Mouse (Mus musculus): ENCODE data around the gene Asna1.

DNA sequence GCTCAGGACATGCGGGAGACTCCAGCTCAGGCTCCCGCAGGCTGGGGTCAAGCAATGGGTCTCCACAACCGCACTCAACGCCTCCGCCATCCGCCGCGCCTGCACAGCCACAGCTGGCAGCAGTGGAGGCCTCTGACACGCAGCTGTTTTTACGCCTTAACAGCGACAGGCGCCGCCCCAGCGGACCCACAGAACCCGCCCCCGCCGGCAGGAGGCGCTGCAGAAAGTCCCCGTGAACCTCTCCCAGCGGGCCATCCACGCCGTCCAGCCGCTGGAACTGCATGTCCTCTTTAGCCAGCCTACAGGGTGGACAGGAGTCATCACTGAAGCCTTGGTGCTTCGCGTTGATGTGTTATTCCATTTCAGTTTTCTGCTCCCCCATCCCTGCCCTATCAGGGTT lies 17.4 kb downstream of the Asna1 start:
- TF ChIP-seq EP300 (IDR thresholded peaks at IDR 0.05; ENCODE audit: low read length) (no peak), CTCF (conservative IDR thresholded peaks at IDR 0.05 in 1 of 2, IDR thresholded peaks at IDR 0.05 in 1 of 2; ENCODE audit: low read depth in 2 of 2, low read length in 2 of 2) (no peak), MXI1 (IDR thresholded peaks at IDR 0.05; ENCODE audit: low read depth, low read length) (no peak), MAX (IDR thresholded peaks at IDR 0.05; ENCODE audit: low read length) (no peak), POLR2A (IDR thresholded peaks at IDR 0.05; ENCODE audit: low read depth, low read length) (no peak), JUND (conservative IDR thresholded peaks at IDR 0.05; ENCODE audit: low read depth, low read length) (no peak), ELF1 (IDR thresholded peaks at IDR 0.05; ENCODE audit: low read depth, low read length) (no peak)
